Mouse (Mus musculus) heart, adult 2 months (tissue): Measurements from ENCODE around the gene Tex35.

Experiments used
- CTCF ChIP-seq: fragments of 200-600 bp; IDR thresholded peaks from 2 replicates; pipeline ENCODE4 v1.8.1; 2022; ENCODE audit warnings: antibody characterized with exemption, mild to moderate bottlenecking, moderate library complexity
- POLR2A ChIP-seq: fragments of 200-500 bp; IDR thresholded peaks from 2 replicates; pipeline ENCODE4 v1.6.1; 2011; ENCODE audit warnings: mild to moderate bottlenecking, low read depth, low read length, control low read depth; ENCODE audit not compliant: insufficient read depth

DNA sequence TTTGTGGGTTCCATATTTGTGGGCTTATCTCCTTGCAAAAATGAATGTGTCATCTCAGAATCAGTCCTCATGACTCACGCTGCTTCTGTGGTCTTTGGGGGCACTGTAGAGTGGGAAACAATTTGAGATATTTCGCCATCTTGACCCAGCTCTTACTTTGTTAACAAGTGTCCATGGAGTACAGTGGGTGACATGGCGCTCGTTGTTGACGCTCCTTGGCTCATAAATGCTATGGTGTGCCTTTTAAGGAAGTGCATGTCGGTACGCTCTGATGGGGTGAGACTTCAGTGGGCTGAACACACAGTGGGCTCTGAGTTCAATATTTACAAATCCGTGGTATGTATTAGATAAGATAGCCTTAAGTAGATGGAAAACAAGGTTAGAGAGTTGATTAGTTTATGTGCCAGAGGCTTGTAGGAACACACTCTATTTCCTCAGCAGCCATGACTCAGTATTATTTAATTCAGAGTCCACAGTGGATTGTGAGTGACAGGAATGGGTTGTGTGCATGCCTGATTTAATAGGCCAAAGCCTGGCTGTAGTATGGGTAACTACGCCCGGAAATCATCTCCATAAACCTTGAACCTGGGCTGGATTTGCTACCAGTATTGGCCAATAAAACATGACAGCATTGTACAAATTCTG is 46.6 kb downstream of the Tex35 start:
- TF ChIP-seq POLR2A (no peak), CTCF (no peak)
